Mouse (Mus musculus): Measurements from ENCODE around the gene Olfr1390. TPM values are rescaled to one million over a fixed set of nuclear protein-coding genes. Genes with fewer than 3 reads are reported as not detected.
"Not testable (repeated sequence)": the region's sequence is repeated elsewhere in the genome, so short reads cannot be mapped to it uniquely, and the experiment has no call there.

Gene Olfr1390
- polyA plus RNA-seq, 1 experiment from 2014 or later: not detected

DNA sequence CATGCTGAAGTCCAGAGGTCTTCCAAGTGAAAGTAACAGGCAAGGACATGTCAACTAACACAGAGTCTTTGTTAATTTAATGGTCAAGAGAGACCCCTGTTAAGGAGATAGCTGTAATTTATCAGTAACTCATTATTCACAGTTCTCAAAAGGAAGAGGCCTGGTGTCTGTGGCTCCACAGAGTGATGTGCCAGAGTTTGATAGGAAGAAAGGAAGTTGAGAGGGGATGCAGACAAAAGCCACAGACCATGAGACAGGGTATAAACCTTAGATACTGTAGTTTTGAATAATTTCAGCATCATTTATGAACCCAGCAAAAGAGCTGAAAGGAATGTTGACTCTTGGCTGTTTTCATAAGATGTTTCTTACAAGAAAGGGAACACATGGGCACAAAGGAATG lies 48.1 kb downstream of the Olfr1390 start:
- Histone ChIP-seq H3K4me1 (ENCODE audit: control insufficient read depth, insufficient read depth, low read length) (no peaks in the 10 kb centered on the region), H3K36me3 (ENCODE audit: control insufficient read depth, insufficient read depth, low read length) (no peaks in the 10 kb centered on the region), H3K27me3 (ENCODE audit: control insufficient read depth, insufficient read depth, low read length) (no peaks in the 10 kb centered on the region), H3K4me3 (replicated peaks; ENCODE audit: low read depth, low read length) (no peak overlapping the region), H3K9ac (replicated peaks; ENCODE audit: low read length) (no peak overlapping the region), H3K9me3 (ENCODE audit: control insufficient read depth, low read length) (no peaks in the 10 kb centered on the region), H3K27ac (replicated peaks; ENCODE audit: low read depth, low read length) (no peak overlapping the region), H3K4me2 (ENCODE audit: low read length) (no peak overlapping the region)
- DNase-seq (no peak), ATAC-seq (ENCODE audit: low FRiP score, low TSS enrichment) (no peak)

DNA sequence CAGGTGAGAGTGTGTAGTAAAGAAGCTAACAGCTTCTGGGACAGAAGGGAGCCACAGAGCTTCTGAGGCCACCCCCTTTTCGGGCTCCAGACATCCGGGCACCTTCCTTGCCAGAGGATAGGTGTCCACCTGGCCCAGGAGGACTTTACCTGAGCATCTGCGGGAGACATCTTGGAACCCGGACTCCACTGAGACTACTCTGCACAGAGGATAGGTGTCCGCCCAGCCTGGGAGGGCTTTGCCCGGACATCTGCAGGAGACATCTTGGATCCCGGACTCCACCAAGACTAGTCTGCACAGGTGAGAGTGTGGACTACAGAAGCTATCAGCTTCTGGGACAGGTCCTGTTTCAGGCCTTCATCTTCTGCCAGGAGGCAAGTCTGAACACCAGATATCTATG lies 51.1 kb downstream of the Olfr1390 start:
- not testable (repeated sequence) for H3K9ac ChIP-seq (replicated peaks; ENCODE audit: low read length); H3K27me3 ChIP-seq (ENCODE audit: control insufficient read depth, insufficient read depth, low read length); H3K4me2 ChIP-seq (ENCODE audit: low read length); H3K9me3 ChIP-seq (ENCODE audit: control insufficient read depth, low read length); DNase-seq; H3K27ac ChIP-seq (replicated peaks; ENCODE audit: low read depth, low read length); H3K36me3 ChIP-seq (ENCODE audit: control insufficient read depth, insufficient read depth, low read length); ATAC-seq (ENCODE audit: low FRiP score, low TSS enrichment); H3K4me3 ChIP-seq (replicated peaks; ENCODE audit: low read depth, low read length); H3K4me1 ChIP-seq (ENCODE audit: control insufficient read depth, insufficient read depth, low read length)
- WGBS: 90% methylated on average over 7 of the region's 7 CpGs

Other genes starting within 250 kb of the Olfr1390 start
- gene Olfr1396, start 220.3 kb upstream of the Olfr1390 start, polyA plus RNA-seq (2014; fragmentation: Nextera tagmentation; extraction: Ambion mirVana): not detected in 2 replicates
- not detected in 2 replicates for gene Olfr1395, start 192.9 kb upstream of the Olfr1390 start, polyA plus RNA-seq (2014; fragmentation: Nextera tagmentation; extraction: Ambion mirVana)
- not detected in 2 replicates for gene Olfr1394, start 180.8 kb upstream of the Olfr1390 start, polyA plus RNA-seq (2014; fragmentation: Nextera tagmentation; extraction: Ambion mirVana)
- gene Btnl9, start 148.0 kb upstream of the Olfr1390 start, polyA plus RNA-seq (2014; fragmentation: Nextera tagmentation; extraction: Ambion mirVana): not detected in 2 replicates
- gene Zfp62, start 131.9 kb upstream of the Olfr1390 start, polyA plus RNA-seq (2014; fragmentation: Nextera tagmentation; extraction: Ambion mirVana): 37.3 and 61.7 TPM in 2 replicates
- gene Mgat1, start 91.0 kb upstream of the Olfr1390 start, polyA plus RNA-seq (2014; fragmentation: Nextera tagmentation; extraction: Ambion mirVana): 27.0 and 27.9 TPM in 2 replicates
- 0.22 TPM in 1 of 2 replicates, not detected in the other for gene Olfr1393, start 56.9 kb upstream of the Olfr1390 start, polyA plus RNA-seq (2014; fragmentation: Nextera tagmentation; extraction: Ambion mirVana)
- gene Olfr1392, start 49.9 kb upstream of the Olfr1390 start, polyA plus RNA-seq (2014; fragmentation: Nextera tagmentation; extraction: Ambion mirVana): 0.07 TPM in 1 of 2 replicates, not detected in the other
- gene Olfr10, start 30.4 kb upstream of the Olfr1390 start, polyA plus RNA-seq (2014; fragmentation: Nextera tagmentation; extraction: Ambion mirVana): not detected in 2 replicates
- not detected in 2 replicates for gene Olfr1391, start 12.4 kb upstream of the Olfr1390 start, polyA plus RNA-seq (2014; fragmentation: Nextera tagmentation; extraction: Ambion mirVana)
- gene Olfr1389, start 87.9 kb downstream of the Olfr1390 start, polyA plus RNA-seq (2014; fragmentation: Nextera tagmentation; extraction: Ambion mirVana): not detected in 2 replicates
- gene Olfr1388, start 101.4 kb downstream of the Olfr1390 start, polyA plus RNA-seq (2014; fragmentation: Nextera tagmentation; extraction: Ambion mirVana): 0.09 TPM in 2 replicates
- not detected in 2 replicates for gene Olfr1387, start 120.2 kb downstream of the Olfr1390 start, polyA plus RNA-seq (2014; fragmentation: Nextera tagmentation; extraction: Ambion mirVana)
- gene Olfr1386, start 129.9 kb downstream of the Olfr1390 start, polyA plus RNA-seq (2014; fragmentation: Nextera tagmentation; extraction: Ambion mirVana): not detected in 2 replicates
- gene Olfr1385, start 153.9 kb downstream of the Olfr1390 start, polyA plus RNA-seq (2014; fragmentation: Nextera tagmentation; extraction: Ambion mirVana): not detected in 2 replicates
- not detected in 2 replicates for gene Olfr1384, start 171.5 kb downstream of the Olfr1390 start, polyA plus RNA-seq (2014; fragmentation: Nextera tagmentation; extraction: Ambion mirVana)
- gene Olfr1383, start 184.5 kb downstream of the Olfr1390 start, polyA plus RNA-seq (2014; fragmentation: Nextera tagmentation; extraction: Ambion mirVana): not detected in 2 replicates
- not detected in 2 replicates for gene Olfr1382, start 193.1 kb downstream of the Olfr1390 start, polyA plus RNA-seq (2014; fragmentation: Nextera tagmentation; extraction: Ambion mirVana)
- not detected in 2 replicates for gene Olfr1381, start 208.3 kb downstream of the Olfr1390 start, polyA plus RNA-seq (2014; fragmentation: Nextera tagmentation; extraction: Ambion mirVana)
- gene Olfr1380, start 221.7 kb downstream of the Olfr1390 start, polyA plus RNA-seq (2014; fragmentation: Nextera tagmentation; extraction: Ambion mirVana): not detected in 2 replicates

Measured in midbrain, embryonic 14.5 days (tissue).